27 mouse cellular contexts compared by ENCODE assay signal in the genomic region with DNA sequence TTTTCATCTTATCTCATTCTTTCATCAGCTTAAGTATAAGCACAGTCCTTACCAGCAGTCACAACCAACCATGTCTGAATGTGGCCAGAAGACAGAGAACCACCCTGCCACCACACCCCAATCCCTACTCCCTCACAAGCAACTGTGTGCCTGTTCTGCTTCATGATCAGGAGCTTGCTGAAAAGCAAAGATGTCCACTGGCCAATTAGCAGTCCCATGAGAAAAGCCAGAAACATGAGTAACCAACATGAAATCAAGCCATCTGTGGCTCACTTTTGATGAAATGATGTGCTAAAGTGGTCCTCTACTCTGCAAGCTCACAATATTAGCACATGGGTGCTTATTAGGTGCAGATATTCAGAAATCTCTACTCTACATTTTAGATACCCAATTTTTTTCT. TPM values are rescaled to one million over a fixed set of nuclear protein-coding genes. Genes with fewer than 3 reads are reported as not detected.
"Had no signal": no experiment of that assay in that cellular context is flagged by ENCODE, and none has a peak within 500 bp of the region (broad histone marks: within the 10 kb centered on the region; RNA-seq: fewer than 3 reads in every experiment).

No protein-coding gene starts in this region.

- H3K36me3 ChIP-seq: embryonic facial prominence, embryonic 10.5 days; embryonic facial prominence, embryonic 12.5 days; embryonic facial prominence, embryonic 13.5 days; embryonic facial prominence, embryonic 15.5 days; forebrain, embryonic 10.5 days; forebrain, embryonic 12.5 days; forebrain, embryonic 15.5 days; heart, embryonic 10.5 days had no signal

- H3K4me3 ChIP-seq: embryonic facial prominence, embryonic 10.5 days; embryonic facial prominence, embryonic 12.5 days; embryonic facial prominence, embryonic 13.5 days; embryonic facial prominence, embryonic 15.5 days; erythroblast, embryonic 14.5 days; forebrain, embryonic 10.5 days; forebrain, embryonic 12.5 days; forebrain, embryonic 13.5 days; forebrain, embryonic 15.5 days; gastrocnemius, adult 2 months; heart, adult 2 months; heart, embryonic 10.5 days had no signal

- ATAC-seq: forebrain, embryonic 13.5 days; forebrain, embryonic 14.5 days; forebrain, embryonic 15.5 days; forebrain, embryonic 16.5 days; forebrain, postnatal 0 days had no signal

- DNase-seq: cerebellum, adult 9-10 months; cerebellum, adult 9-11 months; cerebellum, postnatal 10 days; cerebellum, postnatal 14 days; cerebellum, postnatal 25 days; cerebellum, postnatal 36 days; embryo, embryonic 11 days; forebrain, postnatal 0 days; gastrocnemius, adult 2 months; gastrocnemius, postnatal 10 days; gastrocnemius, postnatal 14 days; gastrocnemius, postnatal 25 days; gastrocnemius, postnatal 36 days; heart, adult 18-20 months; heart, adult 2 months had no signal

- H3K27me3 ChIP-seq: embryonic facial prominence, embryonic 12.5 days; embryonic facial prominence, embryonic 13.5 days; embryonic facial prominence, embryonic 15.5 days; forebrain, embryonic 12.5 days; forebrain, embryonic 13.5 days; forebrain, embryonic 15.5 days had no signal

- H3K4me2 ChIP-seq: embryonic facial prominence, embryonic 12.5 days; embryonic facial prominence, embryonic 13.5 days; embryonic facial prominence, embryonic 15.5 days; forebrain, embryonic 12.5 days; forebrain, embryonic 13.5 days; forebrain, embryonic 15.5 days had no signal

RNA-seq across cellular contexts. Expression of a gene that starts 57.8 kb away (rescaled TPM):
- polyA plus RNA-seq: erythroblast, embryonic 14.5 days had no signal
